Mouse (Mus musculus) lung, adult 2 months (tissue): ENCODE data around the gene Mrgprg.

Source experiments
- CTCF ChIP-seq: fragments of 200-500 bp; IDR thresholded peaks from 2 replicates; pipeline ENCODE4 v1.5.1; 2011; ENCODE audit warnings: mild to moderate bottlenecking, low read length, control low read depth; ENCODE audit not compliant: insufficient read depth
- POLR2A ChIP-seq: fragments of 200-500 bp; IDR thresholded peaks from 2 replicates; pipeline ENCODE4 v1.6.1; 2011; ENCODE audit warnings: low read depth, mild to moderate bottlenecking, control low read depth, low read length, borderline replicate concordance; ENCODE audit errors: extremely low read depth

DNA sequence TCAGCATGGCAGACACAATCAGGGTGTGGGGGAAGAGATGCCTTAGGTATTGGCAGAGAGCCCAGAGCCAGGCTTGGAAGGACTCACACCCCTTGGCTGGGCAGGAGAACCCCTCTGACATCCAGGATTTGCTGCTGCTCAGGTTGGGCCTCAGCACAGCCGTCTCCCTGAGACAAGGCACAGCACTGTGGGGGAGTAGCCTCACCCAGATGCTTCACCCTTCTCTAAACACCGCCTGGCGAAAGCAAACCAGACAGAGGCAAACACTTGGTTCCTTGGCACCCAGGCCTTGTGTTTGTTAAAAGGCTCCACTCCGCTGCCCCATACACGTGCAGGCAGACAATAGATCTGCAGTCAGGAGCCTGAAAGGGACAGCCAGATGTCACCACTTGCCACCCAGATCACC is 28.2 kb downstream of the Mrgprg start:
- TF ChIP-seq CTCF: no peak
- TF ChIP-seq POLR2A: no peak
